Mouse (Mus musculus): ENCODE data around the gene Rab29. TPM values are rescaled to one million over a fixed set of nuclear protein-coding genes. Genes with fewer than 3 reads are reported as not detected.
"Not testable (repeated sequence)": the region's sequence is repeated elsewhere in the genome, so short reads cannot be mapped to it uniquely, and the experiment has no call there.

Gene Rab29
- polyA plus RNA-seq (2015; fragmentation: Nextera tagmentation; extraction: Ambion mirVana), result 20.1 and 21.6 TPM in 2 replicates

DNA sequence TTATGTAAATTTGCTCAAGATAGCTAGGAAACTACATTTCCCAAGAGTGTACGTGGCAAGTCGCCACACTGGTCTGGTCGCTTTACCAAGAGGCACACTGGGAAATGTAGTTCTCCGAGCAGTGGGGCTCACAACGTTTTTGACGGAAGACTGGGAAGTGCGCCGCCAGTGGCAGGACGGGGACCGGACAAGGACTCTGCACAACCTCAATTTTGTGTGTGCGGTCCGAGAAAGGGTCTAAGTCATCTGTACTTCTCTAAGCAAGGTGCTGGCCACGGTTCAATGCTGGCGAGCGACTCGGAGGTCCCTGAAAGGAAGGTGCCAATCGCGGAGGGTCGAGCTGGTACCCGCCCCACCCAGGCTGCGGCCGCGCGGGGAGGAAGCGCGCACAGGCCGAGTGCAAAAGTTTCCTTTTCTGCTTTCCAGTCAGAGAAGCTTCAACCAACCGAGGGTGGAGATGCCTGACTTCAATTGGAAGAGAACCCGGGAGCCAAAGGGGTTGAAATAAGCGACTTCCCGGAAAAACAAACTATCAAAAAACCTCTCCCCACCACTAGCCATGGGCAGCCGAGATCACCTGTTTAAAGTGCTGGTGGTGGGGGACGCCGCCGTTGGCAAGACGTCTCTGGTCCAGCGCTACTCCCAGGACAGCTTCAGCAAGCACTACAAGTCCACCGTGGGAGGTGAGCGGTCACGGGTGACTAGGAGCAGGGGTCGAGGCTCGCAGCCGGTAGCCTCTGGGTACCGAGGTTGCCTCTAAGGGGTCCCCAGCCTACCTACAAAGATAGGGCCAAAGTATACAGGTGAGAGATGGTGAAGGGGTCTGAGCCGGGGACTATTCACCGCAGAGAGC, at the start of gene Rab29:
Gene Rab29, plus strand, starts transcription at position 132 of the 853 bp plus-strand sequence.
- WGBS, result under 1% methylated on average over 46 of the region's 46 CpGs
- ATAC-seq (ENCODE audit: low FRiP score, low TSS enrichment), result peak; percentile 99
- Histone ChIP-seq H3K4me2 (replicated peaks; ENCODE audit: low read depth, low read length) (peak within 1 kb of the TSS; percentile 86), H3K27ac (ENCODE audit: low read length) (peak within 1 kb of the TSS; percentile 42; the same call in 1 of the 2 replicates), H3K4me1 (ENCODE audit: insufficient read depth, low read length) (peaks cover 5% of the 10 kb centered on the region), H3K36me3 (ENCODE audit: insufficient read depth, low read length) (peaks cover 2% of the 10 kb centered on the region; the same call in 1 of the 2 replicates), H3K27me3 (ENCODE audit: insufficient read depth, low read length) (no peaks in the 10 kb centered on the region; the same call in 1 of the 2 replicates), H3K9ac (replicated peaks; ENCODE audit: low read length) (peak within 1 kb of the TSS; percentile 78), H3K9me3 (ENCODE audit: low read length) (no peaks in the 10 kb centered on the region), H3K4me3 (ENCODE audit: low read length) (peak within 1 kb of the TSS; percentile 75)

DNA sequence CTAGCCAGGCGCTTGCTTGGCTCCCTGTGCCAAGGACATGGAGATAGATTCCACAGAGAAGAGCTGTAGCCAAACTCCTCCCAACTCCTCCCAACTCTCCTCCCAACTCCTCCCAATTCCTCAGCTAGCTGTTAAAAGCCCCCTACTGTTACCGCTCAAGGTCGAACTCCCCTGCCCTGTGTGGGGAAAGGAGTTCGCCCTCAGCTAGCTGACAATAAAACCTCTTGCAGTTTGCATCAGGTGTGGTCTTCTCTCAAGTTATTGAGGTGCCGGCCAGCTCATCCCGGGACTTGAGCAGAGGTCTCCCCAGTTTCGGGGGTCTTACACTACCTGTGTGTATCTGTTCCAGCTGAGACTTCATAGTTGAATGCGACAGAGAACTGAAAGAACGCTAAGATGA, 46.7 kb upstream of the Rab29 start:
- H3K27me3 ChIP-seq (ENCODE audit: insufficient read depth, low read length); H3K27ac ChIP-seq (ENCODE audit: low read length); H3K9ac ChIP-seq (replicated peaks; ENCODE audit: low read length); H3K4me2 ChIP-seq (replicated peaks; ENCODE audit: low read depth, low read length); H3K4me1 ChIP-seq (ENCODE audit: insufficient read depth, low read length); ATAC-seq (ENCODE audit: low FRiP score, low TSS enrichment); H3K36me3 ChIP-seq (ENCODE audit: insufficient read depth, low read length); H3K4me3 ChIP-seq (ENCODE audit: low read length); H3K9me3 ChIP-seq (ENCODE audit: low read length): not testable (repeated sequence)
- WGBS, result 79% methylated on average over 8 of the region's 9 CpGs

DNA sequence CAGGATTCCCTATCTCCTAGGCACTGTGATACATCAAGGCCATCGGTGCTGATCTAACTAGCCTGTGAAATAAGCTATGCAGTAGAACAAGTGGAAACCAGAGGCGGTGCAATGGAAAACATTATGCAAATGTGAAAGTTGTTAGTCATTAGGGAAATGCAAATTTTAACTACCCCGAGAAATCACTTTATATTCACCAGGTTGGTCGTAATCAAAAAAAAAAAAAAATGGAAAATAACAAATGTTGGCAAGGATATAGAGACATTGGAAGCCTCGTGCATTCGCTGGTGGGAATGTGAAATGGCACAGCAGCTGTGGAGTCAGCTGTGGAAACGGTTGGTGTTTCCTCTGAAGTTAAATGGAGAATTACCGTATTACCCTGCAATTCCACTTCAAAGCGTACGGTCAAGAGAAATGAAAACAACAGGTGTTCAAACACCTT, 46.1 kb upstream of the Rab29 start:
- no peak for ATAC-seq (ENCODE audit: low FRiP score, low TSS enrichment)
- Histone ChIP-seq H3K27ac (ENCODE audit: low read length) (no peak overlapping the region), H3K4me1 (ENCODE audit: insufficient read depth, low read length) (no peaks in the 10 kb centered on the region), H3K36me3 (ENCODE audit: insufficient read depth, low read length) (no peaks in the 10 kb centered on the region), H3K4me3 (ENCODE audit: low read length) (no peak overlapping the region), H3K9me3 (ENCODE audit: low read length) (no peaks in the 10 kb centered on the region), H3K4me2 (replicated peaks; ENCODE audit: low read depth, low read length) (no peak overlapping the region), H3K9ac (replicated peaks; ENCODE audit: low read length) (no peak overlapping the region), H3K27me3 (ENCODE audit: insufficient read depth, low read length) (no peaks in the 10 kb centered on the region)
- 75% methylated on average over 10 of the region's 10 CpGs for WGBS

DNA sequence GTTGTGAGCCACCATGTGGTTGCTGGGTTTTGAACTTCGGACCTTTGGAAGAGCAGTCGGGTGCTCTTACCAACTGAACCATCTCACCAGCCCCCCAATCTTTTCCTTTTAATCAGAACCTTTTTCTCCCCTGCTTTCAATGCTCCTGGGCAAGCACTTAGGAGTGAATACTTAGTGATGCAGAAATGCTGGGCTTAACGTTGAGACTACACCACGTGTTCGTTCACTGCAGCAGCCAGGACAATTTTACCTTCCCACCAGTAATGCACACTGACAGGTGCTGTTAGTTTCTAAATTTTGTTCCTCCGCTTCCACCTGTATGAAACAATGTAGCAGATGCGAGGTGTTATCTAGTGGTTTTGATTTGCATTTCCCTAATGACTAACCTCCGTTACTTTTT, 44.7 kb upstream of the Rab29 start:
- Histone ChIP-seq H3K4me3 (ENCODE audit: low read length) (no peak overlapping the region), H3K4me1 (ENCODE audit: insufficient read depth, low read length) (no peaks in the 10 kb centered on the region), H3K27me3 (ENCODE audit: insufficient read depth, low read length) (no peaks in the 10 kb centered on the region), H3K36me3 (ENCODE audit: insufficient read depth, low read length) (no peaks in the 10 kb centered on the region), H3K9me3 (ENCODE audit: low read length) (no peaks in the 10 kb centered on the region), H3K27ac (ENCODE audit: low read length) (no peak overlapping the region), H3K4me2 (replicated peaks; ENCODE audit: low read depth, low read length) (no peak overlapping the region), H3K9ac (replicated peaks; ENCODE audit: low read length) (no peak overlapping the region)
- WGBS, result 79% methylated on average over 8 of the region's 8 CpGs
- no peak for ATAC-seq (ENCODE audit: low FRiP score, low TSS enrichment)

DNA sequence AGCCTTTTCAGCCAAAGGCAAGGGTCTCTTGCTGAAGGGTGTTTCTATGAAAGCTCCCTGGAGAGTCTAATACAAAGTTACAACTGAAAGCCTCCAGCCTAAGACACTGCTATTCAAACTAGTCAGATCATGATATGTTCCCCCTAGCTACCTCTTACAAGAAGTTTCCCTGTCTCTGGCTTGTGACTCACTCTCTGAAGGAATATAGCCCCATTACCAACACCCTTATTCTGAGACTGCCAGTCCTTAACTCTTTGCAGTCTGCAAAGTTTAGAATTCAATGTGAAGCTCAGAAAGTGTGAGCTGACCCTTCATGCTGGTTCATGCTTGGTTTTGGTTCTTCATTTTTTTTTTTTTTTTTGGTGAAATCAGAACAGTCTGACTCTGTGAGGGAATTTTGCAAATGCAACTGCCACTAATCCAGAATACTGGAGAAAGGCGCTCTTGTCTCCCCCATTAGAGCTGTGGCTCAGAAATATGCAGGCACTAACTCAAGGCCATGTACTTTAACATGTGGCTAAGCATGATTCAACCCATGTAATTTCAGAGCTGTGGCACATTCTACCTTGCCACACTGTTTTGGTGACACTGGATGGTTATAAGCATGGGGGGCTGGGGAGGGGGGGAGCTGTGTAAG, 44.0 kb upstream of the Rab29 start:
- no peak for ATAC-seq (ENCODE audit: low FRiP score, low TSS enrichment)
- no peak overlapping the region for H3K4me3 ChIP-seq (ENCODE audit: low read length)
- no peaks in the 10 kb centered on the region for H3K4me1 ChIP-seq (ENCODE audit: insufficient read depth, low read length)
- 93% methylated on average over 1 of the region's 1 CpGs for WGBS
- no peak overlapping the region for H3K9ac ChIP-seq (replicated peaks; ENCODE audit: low read length)
- H3K9me3 ChIP-seq (ENCODE audit: low read length), result no peaks in the 10 kb centered on the region
- no peaks in the 10 kb centered on the region for H3K36me3 ChIP-seq (ENCODE audit: insufficient read depth, low read length)
- no peaks in the 10 kb centered on the region for H3K27me3 ChIP-seq (ENCODE audit: insufficient read depth, low read length)
- H3K4me2 ChIP-seq (replicated peaks; ENCODE audit: low read depth, low read length), result no peak overlapping the region
- H3K27ac ChIP-seq (ENCODE audit: low read length), result no peak overlapping the region

DNA sequence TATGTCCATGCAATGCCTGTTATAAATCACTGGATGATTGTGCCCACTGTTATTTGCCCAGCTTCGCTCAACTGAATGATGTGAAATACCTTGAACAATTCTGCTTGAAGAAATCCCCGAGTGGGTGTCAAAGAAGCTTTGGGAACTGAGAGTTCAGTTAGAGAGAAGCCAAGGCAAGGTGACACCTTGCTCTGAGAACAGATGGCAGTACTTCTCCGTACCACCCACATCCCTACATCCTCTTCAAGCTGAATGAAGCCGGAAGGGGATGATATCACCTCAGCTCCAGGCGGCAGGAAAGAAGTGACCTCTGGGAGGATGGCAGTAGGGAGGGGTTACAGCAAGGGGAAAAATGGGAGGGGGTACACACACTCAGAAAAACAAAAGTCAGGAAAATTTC, 43.5 kb upstream of the Rab29 start:
- no peak overlapping the region for H3K4me2 ChIP-seq (replicated peaks; ENCODE audit: low read depth, low read length)
- H3K9ac ChIP-seq (replicated peaks; ENCODE audit: low read length), result no peak overlapping the region
- H3K4me3 ChIP-seq (ENCODE audit: low read length), result no peak overlapping the region
- H3K27me3 ChIP-seq (ENCODE audit: insufficient read depth, low read length), result no peaks in the 10 kb centered on the region
- no peaks in the 10 kb centered on the region for H3K36me3 ChIP-seq (ENCODE audit: insufficient read depth, low read length)
- no peaks in the 10 kb centered on the region for H3K9me3 ChIP-seq (ENCODE audit: low read length)
- ATAC-seq (ENCODE audit: low FRiP score, low TSS enrichment), result no peak
- 24% methylated on average over 5 of the region's 5 CpGs for WGBS
- H3K27ac ChIP-seq (ENCODE audit: low read length), result no peak overlapping the region
- no peaks in the 10 kb centered on the region; the same call in 1 of the 2 replicates for H3K4me1 ChIP-seq (ENCODE audit: insufficient read depth, low read length)

DNA sequence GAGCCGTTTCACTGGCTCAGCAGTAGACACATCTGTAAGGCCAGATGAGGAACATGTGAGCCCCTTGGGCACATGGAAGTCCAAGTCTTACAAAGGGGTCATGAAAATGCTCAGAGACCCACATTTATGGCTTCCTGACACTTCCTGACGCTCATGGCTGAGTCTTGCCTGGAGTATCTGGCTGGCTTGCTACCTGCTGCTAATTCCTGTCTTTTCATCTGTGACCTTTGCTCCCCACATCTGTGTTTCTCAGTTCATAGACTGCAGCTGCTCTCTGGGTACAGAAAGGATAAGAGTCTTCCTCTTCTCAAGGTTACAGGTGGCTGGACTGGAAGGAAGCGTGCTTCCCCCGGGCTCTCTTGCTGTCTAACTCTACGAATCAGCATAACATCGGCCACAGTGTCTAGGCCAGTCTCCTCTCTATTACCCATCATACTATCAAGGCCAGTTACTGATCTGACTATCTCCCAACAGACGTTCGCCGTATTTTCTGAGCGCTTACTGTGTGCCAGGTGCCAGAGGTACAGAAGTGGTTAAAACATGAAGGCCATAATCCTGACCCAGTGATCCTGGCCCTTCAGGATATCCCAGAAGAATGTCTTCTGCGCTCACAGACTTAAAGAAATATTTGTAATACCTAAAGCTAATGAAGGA, 42.4 kb upstream of the Rab29 start:
- no peak overlapping the region for H3K9ac ChIP-seq (replicated peaks; ENCODE audit: low read length)
- H3K36me3 ChIP-seq (ENCODE audit: insufficient read depth, low read length), result no peaks in the 10 kb centered on the region
- no peaks in the 10 kb centered on the region for H3K9me3 ChIP-seq (ENCODE audit: low read length)
- no peaks in the 10 kb centered on the region for H3K27me3 ChIP-seq (ENCODE audit: insufficient read depth, low read length)
- no peak for ATAC-seq (ENCODE audit: low FRiP score, low TSS enrichment)
- 87% methylated on average over 11 of the region's 11 CpGs for WGBS
- peaks cover 7% of the 10 kb centered on the region; the same call in 1 of the 2 replicates for H3K4me1 ChIP-seq (ENCODE audit: insufficient read depth, low read length)
- no peak overlapping the region for H3K27ac ChIP-seq (ENCODE audit: low read length)
- H3K4me3 ChIP-seq (ENCODE audit: low read length), result no peak overlapping the region
- H3K4me2 ChIP-seq (replicated peaks; ENCODE audit: low read depth, low read length), result no peak overlapping the region

- peaks cover 7% of the 10 kb centered on the region; the same call in 1 of the 2 replicates for H3K4me1 ChIP-seq (ENCODE audit: insufficient read depth, low read length)
- peak within 1 kb of the TSS; percentile 82 for H3K4me2 ChIP-seq (replicated peaks; ENCODE audit: low read depth, low read length)
- no peaks in the 10 kb centered on the region for H3K9me3 ChIP-seq (ENCODE audit: low read length)
- H3K36me3 ChIP-seq (ENCODE audit: insufficient read depth, low read length), result peaks cover 8% of the 10 kb centered on the region; the same call in 1 of the 2 replicates
- H3K27me3 ChIP-seq (ENCODE audit: insufficient read depth, low read length), result no peaks in the 10 kb centered on the region
- H3K4me3 ChIP-seq (ENCODE audit: low read length), result peak within 1 kb of the TSS; percentile 81
- ATAC-seq (ENCODE audit: low FRiP score, low TSS enrichment), result peak; percentile 68
- WGBS, result 2% methylated on average over 25 of the region's 25 CpGs
- peak within 1 kb of the TSS; percentile 69 for H3K27ac ChIP-seq (ENCODE audit: low read length)
- peak within 1 kb of the TSS; percentile 82 for H3K9ac ChIP-seq (replicated peaks; ENCODE audit: low read length)
Observed at GRCm38 (mm10) chr1:131827207-131827786, 39.7 kb upstream of the Rab29 start, which contains the start of gene Slc41a1. Gene Slc41a1, plus strand, starts transcription at chr1:131827493.

DNA sequence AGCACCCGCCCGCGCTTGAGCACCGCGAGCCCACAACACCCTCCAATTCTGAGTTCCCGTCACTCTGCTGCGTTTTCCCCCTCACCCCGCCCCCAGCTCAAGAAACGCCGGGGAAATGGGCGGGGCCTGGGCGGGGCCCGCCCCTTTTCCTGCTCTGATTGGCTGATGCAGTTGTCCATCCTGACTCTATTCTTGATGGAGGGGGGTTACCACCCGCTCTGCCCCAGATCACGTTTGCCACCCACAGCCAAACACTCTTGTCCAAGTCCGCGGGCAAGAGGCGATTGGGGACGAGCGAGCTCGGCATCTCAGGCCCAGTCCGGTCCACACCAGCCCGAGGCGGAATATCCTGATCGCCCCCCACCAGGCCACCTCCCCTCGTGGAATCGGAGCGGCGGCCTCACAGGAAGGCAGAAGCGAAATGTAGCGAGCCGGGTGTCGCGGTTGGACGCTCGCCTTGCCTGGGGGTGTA, 39.2 kb upstream of the Rab29 start:
- Histone ChIP-seq H3K4me1 (ENCODE audit: insufficient read depth, low read length) (peaks cover 7% of the 10 kb centered on the region; the same call in 1 of the 2 replicates), H3K9me3 (ENCODE audit: low read length) (no peaks in the 10 kb centered on the region), H3K36me3 (ENCODE audit: insufficient read depth, low read length) (peaks cover 8% of the 10 kb centered on the region; the same call in 1 of the 2 replicates), H3K9ac (replicated peaks; ENCODE audit: low read length) (peak overlapping the region; percentile 82), H3K27me3 (ENCODE audit: insufficient read depth, low read length) (no peaks in the 10 kb centered on the region), H3K4me3 (ENCODE audit: low read length) (peak overlapping the region; percentile 81), H3K27ac (ENCODE audit: low read length) (peak overlapping the region; percentile 69), H3K4me2 (replicated peaks; ENCODE audit: low read depth, low read length) (peak overlapping the region; percentile 82)
- under 1% methylated on average over 36 of the region's 36 CpGs for WGBS
- ATAC-seq (ENCODE audit: low FRiP score, low TSS enrichment), result peak; percentile 97
